Mouse (Mus musculus) neural tube, embryonic 13.5 days (tissue): ENCODE measurements at regions not wholly inside any gene's neighbourhood (a gene's known extent, or its start where the extent isn't known, plus 50 kb on each side); places are given as distances from the start of the nearest gene placed in this dataset.

Experiments used
- ATAC-seq: fragments of 200-750 bp; cut with Nextera tagmentation; 2 replicates; pipeline ENCODE4 v1.8.0; 2017; ENCODE audit warnings: low read depth, mild to moderate bottlenecking, moderate TSS enrichment, moderate library complexity
- H3K27ac ChIP-seq: fragments of 300-500 bp; sonication (generic); replicated peaks from 2 replicates; pipeline ENCODE4 v1.5.1; 2015; ENCODE audit warnings: moderate library complexity, mild to moderate bottlenecking, inconsistent platforms
- H3K27me3 ChIP-seq: fragments of 300-500 bp; sonication (generic); 2 replicates; pipeline ENCODE4 v1.6.1; 2015; ENCODE audit warnings: mild to moderate bottlenecking, inconsistent platforms
- H3K36me3 ChIP-seq: fragments of 300-500 bp; sonication (generic); 2 replicates; pipeline ENCODE4 v1.6.1; 2015; ENCODE audit warnings: mild to moderate bottlenecking, inconsistent platforms
- H3K4me1 ChIP-seq: fragments of 300-500 bp; sonication (generic); replicated peaks from 2 replicates; pipeline ENCODE4 v1.6.1; 2015; ENCODE audit warnings: inconsistent platforms
- H3K4me2 ChIP-seq: fragments of 300-500 bp; sonication (generic); 2 replicates; pipeline ENCODE4 v1.6.1; 2015; ENCODE audit warnings: inconsistent platforms, mild to moderate bottlenecking, moderate library complexity
- H3K4me3 ChIP-seq: fragments of 300-500 bp; sonication (generic); 2 replicates; pipeline ENCODE4 v1.5.1; 2015; ENCODE audit warnings: mild to moderate bottlenecking, inconsistent platforms
- H3K9ac ChIP-seq: fragments of 300-500 bp; sonication (generic); 2 replicates; pipeline ENCODE4 v1.6.1; 2015; ENCODE audit warnings: moderate library complexity, mild to moderate bottlenecking, inconsistent platforms
- H3K9me3 ChIP-seq: fragments of 300-500 bp; sonication (generic); 2 replicates; pipeline ENCODE4 v1.6.1; 2016; ENCODE audit warnings: inconsistent platforms
- WGBS: fragments of 180-500 bp; shearing (Covaris S2); methylation state at CpG from one replicate; pipeline ENCODE4 v1.1.7; 2015; 5-methylcytosine and 5-hydroxymethylcytosine counted together

DNA sequence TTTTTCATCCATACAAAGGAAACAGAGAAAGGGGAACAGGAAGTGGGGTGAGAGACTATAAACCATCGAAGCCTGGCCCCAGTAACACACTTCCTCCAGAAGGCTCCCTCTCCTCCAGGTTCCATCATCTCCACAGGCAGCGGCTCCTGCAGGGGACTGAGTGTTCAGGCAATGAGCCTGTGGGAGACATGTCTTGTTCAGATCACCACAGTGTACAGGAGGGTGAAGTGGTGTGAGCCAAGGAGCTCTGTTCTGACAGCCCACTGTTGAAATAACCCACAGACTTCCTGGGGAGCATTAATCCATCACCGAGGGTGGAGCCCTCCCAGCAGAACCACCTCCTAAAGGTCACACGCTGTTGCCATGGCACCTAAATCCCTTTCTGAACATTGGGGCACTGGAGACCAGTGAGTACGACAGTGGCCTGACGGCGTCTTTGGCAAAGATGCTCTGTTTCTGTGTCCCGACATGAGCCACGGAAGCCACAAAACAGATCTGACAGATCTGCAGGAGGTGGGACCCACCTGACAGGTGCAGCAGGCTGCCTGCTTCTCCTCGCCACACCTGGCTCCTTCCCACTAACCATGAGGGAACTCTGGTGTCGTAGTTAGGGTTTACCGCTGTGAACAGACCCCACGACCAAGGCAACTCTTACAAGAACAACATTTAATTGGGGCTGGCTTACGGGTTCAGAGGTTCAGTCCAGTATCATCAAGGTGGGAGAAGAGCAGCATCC is 60.9 kb downstream of the Psmg1 start:
- no peak overlapping the region for H3K4me2 ChIP-seq
- H3K4me1 ChIP-seq: 0 out of 2 replicates have a peak, but pooled peaks cover 5% of the 10 kb centered on the region
- no peak overlapping the region for H3K4me3 ChIP-seq
- no peak overlapping the region for H3K9ac ChIP-seq
- no peaks in the 10 kb centered on the region for H3K27me3 ChIP-seq
- ATAC-seq: no peak
- 80% methylated on average over 14 of the region's 14 CpGs for WGBS
- H3K27ac ChIP-seq: no peak overlapping the region
- no peaks in the 10 kb centered on the region for H3K36me3 ChIP-seq
- no peaks in the 10 kb centered on the region for H3K9me3 ChIP-seq

DNA sequence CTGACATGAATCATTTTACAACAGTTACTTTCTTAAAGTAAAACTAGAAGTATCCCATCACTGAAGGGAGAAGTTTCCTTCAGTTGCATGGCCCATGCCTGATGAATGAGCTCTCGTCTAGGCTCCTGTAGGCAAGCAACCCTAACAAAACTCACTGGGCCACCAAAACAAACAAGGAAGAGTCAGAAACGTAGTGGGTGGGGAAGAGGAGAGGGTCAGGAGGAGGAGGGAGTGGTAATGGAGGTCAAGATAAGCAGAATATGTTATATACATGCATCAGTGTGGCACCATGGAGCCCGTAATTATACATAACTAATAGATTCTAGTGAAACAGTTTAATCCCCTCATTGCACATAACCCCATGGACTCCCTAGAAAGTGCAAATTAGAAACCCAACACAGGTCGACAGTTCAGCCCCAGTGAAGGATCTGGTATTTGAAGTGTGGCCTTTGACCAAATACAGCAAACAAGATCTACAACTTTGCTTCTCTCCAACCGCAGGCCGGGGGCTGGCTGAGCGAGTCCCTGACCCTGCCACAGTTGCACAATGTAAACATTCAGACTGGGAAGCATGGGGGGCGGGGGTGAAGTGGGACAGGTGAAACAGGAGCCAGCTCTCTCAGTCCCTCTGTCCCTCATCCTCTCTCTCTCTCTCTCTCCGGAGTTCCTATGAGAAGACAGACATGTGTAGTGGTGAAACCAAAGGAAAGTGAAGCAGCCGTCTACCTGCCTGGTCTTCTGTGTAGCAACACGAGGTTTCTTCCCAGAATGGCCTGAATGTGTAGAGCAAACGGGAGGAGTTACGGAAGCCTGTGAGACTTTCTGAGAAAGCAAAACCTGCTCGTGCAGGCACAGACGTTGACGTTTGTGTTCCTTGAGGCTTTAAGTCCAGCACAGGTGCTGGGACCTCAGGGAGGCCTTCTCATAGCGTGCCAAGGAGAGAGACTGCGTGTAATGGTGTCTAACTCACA is 62.2 kb downstream of the Psmg1 start:
- no peak overlapping the region for H3K9ac ChIP-seq
- H3K4me3 ChIP-seq: no peak overlapping the region
- H3K4me2 ChIP-seq: no peak overlapping the region
- H3K36me3 ChIP-seq: no peaks in the 10 kb centered on the region
- H3K9me3 ChIP-seq: no peaks in the 10 kb centered on the region
- 79% methylated on average over 18 of the region's 18 CpGs for WGBS
- no peak for ATAC-seq
- H3K27ac ChIP-seq: no peak overlapping the region
- H3K27me3 ChIP-seq: no peaks in the 10 kb centered on the region
- H3K4me1 ChIP-seq: 0 out of 2 replicates have a peak, but pooled peaks cover 5% of the 10 kb centered on the region

DNA sequence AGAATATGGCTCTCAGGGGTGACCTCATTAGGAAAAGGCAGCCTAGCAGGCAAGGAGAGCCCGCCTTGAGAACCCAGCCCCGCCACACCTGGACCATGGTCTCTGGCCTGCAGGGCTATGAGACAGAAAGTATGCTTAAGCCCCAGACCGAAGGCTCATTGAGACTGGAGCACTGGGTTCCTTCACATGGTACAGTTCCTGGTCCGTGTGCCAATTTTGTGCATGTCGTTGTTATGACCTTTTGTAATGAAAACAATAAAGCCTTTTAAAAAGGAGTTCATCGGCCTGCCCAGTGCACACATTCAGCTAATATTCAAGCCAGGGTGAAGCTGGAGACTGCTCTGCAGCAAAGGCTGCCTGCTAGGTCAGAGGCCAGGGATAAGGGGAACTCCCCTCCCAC is 64.2 kb downstream of the Psmg1 start:
- Histone ChIP-seq H3K27me3 (no peaks in the 10 kb centered on the region), H3K4me1 (0 out of 2 replicates have a peak, but pooled peaks cover 5% of the 10 kb centered on the region), H3K9ac (no peak overlapping the region), H3K4me3 (no peak overlapping the region), H3K36me3 (no peaks in the 10 kb centered on the region), H3K27ac (no peak overlapping the region), H3K4me2 (no peak overlapping the region), H3K9me3 (no peaks in the 10 kb centered on the region)
- ATAC-seq: no peak
- 75% methylated on average over 6 of the region's 6 CpGs for WGBS

DNA sequence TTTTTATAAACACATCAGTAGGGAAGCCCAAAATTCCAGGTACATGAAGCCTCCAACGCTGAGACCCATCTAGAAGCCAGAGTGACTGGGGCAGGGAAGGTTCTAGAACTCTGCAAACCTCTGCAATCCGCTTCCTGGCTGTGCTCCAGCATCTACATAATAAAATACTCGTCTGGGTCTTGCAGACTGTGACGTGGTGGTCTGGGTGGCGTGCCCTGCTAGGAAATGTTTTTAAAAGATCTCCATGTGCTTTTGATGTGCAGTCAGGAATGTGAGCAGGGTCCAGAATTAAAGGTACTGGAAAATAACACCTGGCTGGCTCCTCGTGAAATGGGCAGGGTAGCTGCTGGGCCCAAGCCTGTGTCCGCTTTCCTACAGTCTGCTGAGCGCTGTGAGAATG is 66.0 kb downstream of the Psmg1 start:
- H3K9ac ChIP-seq: no peak overlapping the region
- no peak for ATAC-seq

DNA sequence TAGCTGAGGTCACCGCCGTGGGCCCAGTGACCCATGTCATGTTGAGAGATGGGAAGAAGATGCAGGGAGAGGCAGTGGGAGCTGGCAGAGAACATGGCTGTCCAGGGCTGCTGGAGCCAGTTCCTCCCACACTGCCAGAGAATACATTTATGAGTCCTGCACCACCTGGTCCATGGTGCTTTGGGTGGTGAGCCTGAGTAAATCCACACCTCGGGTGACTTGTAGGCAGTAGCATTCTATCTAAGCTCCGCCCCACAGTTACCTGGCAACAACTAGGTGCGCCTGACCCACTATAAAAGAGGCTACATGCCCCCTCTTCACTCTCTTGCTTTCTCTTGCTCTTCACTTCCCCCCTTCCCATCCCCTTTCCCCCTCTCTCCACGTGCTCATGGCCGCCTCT is 66.8 kb downstream of the Psmg1 start:
- Histone ChIP-seq H3K4me1 (no peaks in the 10 kb centered on the region), H3K9ac (no peak overlapping the region), H3K27ac (no peak overlapping the region), H3K36me3 (no peaks in the 10 kb centered on the region), H3K9me3 (no peaks in the 10 kb centered on the region), H3K27me3 (no peaks in the 10 kb centered on the region), H3K4me2 (no peak overlapping the region), H3K4me3 (no peak overlapping the region)
- WGBS: 89% methylated on average over 7 of the region's 7 CpGs
- no peak for ATAC-seq

More for the DNA sequence above, 66.0 kb downstream of the Psmg1 start:
- Histone ChIP-seq H3K36me3 (no peaks in the 10 kb centered on the region), H3K27me3 (no peaks in the 10 kb centered on the region), H3K27ac (0 out of 2 replicates have a peak overlapping the region, but pooled peaks have one; percentile 13), H3K4me3 (no peak overlapping the region), H3K4me2 (no peak overlapping the region), H3K4me1 (0 out of 2 replicates have a peak, but pooled peaks cover 3% of the 10 kb centered on the region), H3K9me3 (no peaks in the 10 kb centered on the region)
- WGBS: 66% methylated on average over 8 of the region's 8 CpGs

DNA sequence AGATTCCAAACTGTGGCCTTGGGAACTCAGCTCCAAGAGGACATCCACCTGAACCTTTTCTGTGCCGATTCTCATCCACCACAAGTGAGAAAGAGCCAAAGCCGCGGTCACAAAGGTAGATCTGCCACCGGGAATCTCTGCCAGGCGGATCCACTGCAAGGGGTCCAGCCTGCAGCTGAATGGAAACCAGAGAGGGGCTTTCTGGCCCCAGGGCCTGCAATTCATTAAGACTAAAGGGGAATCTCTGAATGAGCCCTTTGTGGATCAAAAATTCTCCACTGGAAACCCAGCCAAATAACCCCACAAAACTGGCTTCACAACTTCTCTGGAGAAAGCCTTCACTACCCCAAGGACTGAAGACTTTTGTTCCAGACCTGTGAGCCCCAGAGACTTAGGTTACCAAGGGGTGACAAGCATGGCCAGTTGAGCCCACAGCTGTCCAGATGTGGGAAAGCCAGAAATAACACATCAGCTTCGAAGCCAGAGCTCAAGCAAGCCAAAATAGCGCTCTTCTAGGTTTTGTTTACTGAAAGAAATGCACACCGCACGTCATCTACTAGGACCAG is 68.3 kb downstream of the Psmg1 start:
- Histone ChIP-seq H3K4me1 (no peaks in the 10 kb centered on the region), H3K9me3 (no peaks in the 10 kb centered on the region), H3K9ac (no peak overlapping the region), H3K27me3 (no peaks in the 10 kb centered on the region), H3K27ac (no peak overlapping the region), H3K36me3 (no peaks in the 10 kb centered on the region), H3K4me2 (no peak overlapping the region), H3K4me3 (no peak overlapping the region)
- ATAC-seq: no peak
- WGBS: 83% methylated on average over 9 of the region's 9 CpGs

DNA sequence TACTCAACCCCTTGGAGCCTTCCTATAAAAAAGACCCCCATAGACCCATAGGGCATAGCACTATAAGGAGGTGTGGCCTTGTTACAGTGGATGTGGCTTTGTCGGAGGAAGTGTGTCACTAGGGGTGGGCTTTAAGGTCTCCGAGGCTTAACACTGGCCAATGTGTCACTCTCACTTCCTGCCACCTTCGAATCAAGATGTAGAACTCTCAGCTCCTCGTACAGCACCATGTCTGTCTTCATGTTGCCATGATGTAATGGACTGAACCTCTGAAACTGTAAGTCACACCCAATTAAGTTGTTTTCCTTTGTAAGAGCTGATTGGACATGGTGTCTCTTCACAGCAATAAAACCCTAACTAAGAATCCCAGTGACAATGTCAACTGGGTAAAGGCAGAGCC is 69.6 kb downstream of the Psmg1 start:
- Histone ChIP-seq H3K9ac (no peak overlapping the region), H3K27me3 (no peaks in the 10 kb centered on the region), H3K4me2 (no peak overlapping the region), H3K36me3 (no peaks in the 10 kb centered on the region), H3K27ac (no peak overlapping the region), H3K4me3 (no peak overlapping the region), H3K9me3 (no peaks in the 10 kb centered on the region), H3K4me1 (no peaks in the 10 kb centered on the region)
- 87% methylated on average over 4 of the region's 4 CpGs for WGBS
- ATAC-seq: no peak

DNA sequence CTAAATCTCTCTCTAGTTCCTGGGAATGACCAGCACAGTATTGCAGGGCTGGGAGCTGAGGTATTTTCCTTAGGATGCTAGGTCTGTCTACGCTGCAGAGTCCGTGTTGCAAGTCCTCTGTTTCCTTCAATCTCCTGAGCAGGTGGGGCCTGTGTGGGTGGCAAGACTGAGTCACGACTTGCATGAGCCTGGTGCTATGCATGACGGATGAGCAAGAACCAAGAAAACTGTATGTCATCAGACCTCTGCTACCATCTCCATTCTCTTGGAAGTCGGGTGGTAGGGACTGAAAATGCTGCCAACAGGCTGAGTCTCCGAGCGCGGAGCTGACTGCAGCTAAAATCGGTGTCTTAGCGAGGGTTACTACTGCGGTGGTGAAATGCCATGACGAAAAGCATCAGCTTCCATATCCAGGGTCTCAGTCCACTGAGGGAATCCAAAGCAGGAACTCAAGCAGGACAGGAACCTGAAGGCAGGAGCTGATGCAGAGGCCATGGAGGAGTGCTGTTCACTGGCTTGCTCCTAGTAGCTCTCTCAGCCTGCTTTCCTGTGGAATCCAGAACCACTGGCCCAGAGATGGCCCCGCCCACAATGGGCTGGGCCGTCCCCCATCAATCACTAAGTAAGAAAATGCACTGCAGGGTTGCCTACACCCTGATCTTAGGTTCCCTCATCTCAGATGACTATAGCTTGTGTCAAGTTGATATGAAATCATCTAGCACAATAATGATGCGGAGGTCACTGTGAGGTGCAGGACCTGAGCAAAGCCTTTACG is 71.9 kb downstream of the Psmg1 start:
- no peak overlapping the region for H3K4me2 ChIP-seq
- no peak for ATAC-seq
- H3K4me3 ChIP-seq: no peak overlapping the region

DNA sequence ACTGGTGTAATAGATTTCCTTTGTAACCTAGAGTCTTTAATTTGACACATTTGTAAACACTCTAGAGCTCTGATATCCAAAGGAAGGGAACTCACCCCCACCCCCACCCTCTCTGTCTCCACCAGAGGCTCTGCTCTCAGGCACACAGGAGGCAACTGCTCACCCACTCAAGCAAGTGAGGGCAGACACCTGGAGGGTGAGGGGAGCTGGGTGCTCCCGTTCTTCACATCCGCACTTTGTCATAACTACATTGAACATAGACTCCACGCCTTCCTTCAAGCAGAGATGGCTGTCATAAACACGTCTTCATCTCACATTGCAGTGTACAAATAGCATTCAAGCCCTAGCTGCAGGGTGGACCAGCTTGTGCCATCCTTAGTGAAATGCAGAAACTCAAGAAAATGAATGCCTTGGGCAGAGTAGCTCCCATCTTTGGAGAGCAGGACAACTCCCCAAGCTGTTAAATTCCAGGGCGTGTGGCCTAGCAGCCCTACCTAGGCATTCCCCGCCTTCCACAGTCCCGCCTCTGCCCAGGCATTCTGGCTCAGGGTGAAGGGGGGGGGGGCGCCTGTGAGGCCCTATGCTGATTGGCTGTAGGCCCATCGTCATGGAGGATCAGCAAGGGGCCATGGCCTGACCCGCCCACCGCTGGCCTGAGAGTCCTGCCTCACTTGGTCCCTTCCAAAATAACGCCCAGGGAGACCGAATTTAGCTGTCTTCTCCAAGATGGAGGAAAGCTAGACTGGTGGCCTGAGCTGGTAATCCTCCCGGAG is 72.9 kb downstream of the Psmg1 start:
- H3K9me3 ChIP-seq: no peaks in the 10 kb centered on the region
- no peak overlapping the region for H3K4me2 ChIP-seq
- H3K4me3 ChIP-seq: no peak overlapping the region
- H3K27me3 ChIP-seq: no peaks in the 10 kb centered on the region
- no peaks in the 10 kb centered on the region for H3K36me3 ChIP-seq
- WGBS: 67% methylated on average over 14 of the region's 14 CpGs
- ATAC-seq: no peak
- no peak overlapping the region for H3K27ac ChIP-seq
- H3K4me1 ChIP-seq: no peaks in the 10 kb centered on the region
- no peak overlapping the region for H3K9ac ChIP-seq

More for the DNA sequence above, 71.9 kb downstream of the Psmg1 start:
- Histone ChIP-seq H3K9ac (no peak overlapping the region), H3K27me3 (no peaks in the 10 kb centered on the region), H3K9me3 (no peaks in the 10 kb centered on the region), H3K4me1 (no peaks in the 10 kb centered on the region), H3K36me3 (no peaks in the 10 kb centered on the region), H3K27ac (no peak overlapping the region)
- 93% methylated on average over 16 of the region's 16 CpGs for WGBS

DNA sequence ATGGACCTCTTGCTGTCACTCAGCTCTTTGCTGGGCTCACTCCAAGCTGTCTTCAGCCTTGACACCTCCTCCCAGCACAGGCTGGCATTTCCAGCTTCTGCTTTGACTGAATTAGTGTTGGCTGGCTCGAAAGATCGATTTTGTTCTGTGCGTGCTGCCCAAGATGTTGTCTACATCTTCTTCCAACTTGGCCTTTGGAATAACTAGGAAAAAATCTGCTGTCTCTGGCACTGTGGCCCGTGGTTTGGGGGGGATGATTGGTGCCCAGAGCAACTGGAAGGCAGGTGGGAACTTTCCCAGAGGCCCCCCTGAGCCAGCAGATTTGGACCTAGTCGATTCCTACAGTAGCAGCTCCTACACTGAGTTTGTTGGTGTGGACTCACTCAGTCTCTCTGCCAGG is 76.9 kb downstream of the Psmg1 start:
- no peak for ATAC-seq
- no peaks in the 10 kb centered on the region for H3K4me1 ChIP-seq
- no peaks in the 10 kb centered on the region for H3K9me3 ChIP-seq
- H3K27me3 ChIP-seq: no peaks in the 10 kb centered on the region
- no peak overlapping the region for H3K4me3 ChIP-seq
- 88% methylated on average over 5 of the region's 5 CpGs for WGBS
- no peaks in the 10 kb centered on the region for H3K36me3 ChIP-seq
- no peak overlapping the region for H3K9ac ChIP-seq
- no peak overlapping the region for H3K27ac ChIP-seq
- no peak overlapping the region for H3K4me2 ChIP-seq

DNA sequence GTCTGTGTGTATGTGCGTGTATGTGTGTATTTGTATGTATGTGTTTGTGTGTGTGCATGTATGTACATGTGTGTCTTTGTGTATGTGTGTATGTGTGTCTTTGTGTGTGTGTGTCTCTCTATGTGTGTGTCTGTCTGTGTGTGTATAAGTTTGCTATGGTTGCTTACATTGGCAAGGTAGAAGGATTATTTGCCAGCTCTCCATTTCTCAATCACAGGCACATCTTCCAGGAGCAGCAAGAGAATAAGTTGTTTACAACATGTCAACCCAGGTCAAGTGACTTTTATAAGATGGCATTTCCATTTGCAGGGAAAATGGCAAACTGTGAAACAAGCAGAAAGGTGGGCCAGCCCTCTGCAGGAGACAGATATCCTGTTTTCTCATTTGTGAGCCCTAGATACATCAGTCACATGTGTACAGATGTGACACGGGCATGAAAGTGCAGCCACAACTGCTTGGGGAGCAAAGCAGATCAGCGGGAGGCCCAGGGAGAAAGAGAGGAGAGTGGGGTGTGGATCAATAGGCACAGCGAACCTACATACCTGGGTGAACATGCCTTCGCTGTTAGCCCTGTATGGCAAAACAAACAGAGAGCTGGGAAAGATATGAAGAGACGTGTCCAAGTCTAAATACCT is 86.1 kb downstream of the Psmg1 start:
- Histone ChIP-seq H3K27me3 (no peaks in the 10 kb centered on the region), H3K4me1 (no peaks in the 10 kb centered on the region), H3K9ac (no peak overlapping the region), H3K36me3 (no peaks in the 10 kb centered on the region), H3K27ac (no peak overlapping the region), H3K9me3 (no peaks in the 10 kb centered on the region), H3K4me2 (no peak overlapping the region), H3K4me3 (no peak overlapping the region)
- 85% methylated on average over 6 of the region's 6 CpGs for WGBS
- no peak for ATAC-seq
